Mouse (Mus musculus): ENCODE results near the gene Acvr1b. TPM values are rescaled to one million over a fixed set of nuclear protein-coding genes. Genes with fewer than 3 reads are reported as not detected.

Gene Acvr1b
- polyA plus RNA-seq, 1 experiment from 2014 or later: 22.1 TPM

DNA sequence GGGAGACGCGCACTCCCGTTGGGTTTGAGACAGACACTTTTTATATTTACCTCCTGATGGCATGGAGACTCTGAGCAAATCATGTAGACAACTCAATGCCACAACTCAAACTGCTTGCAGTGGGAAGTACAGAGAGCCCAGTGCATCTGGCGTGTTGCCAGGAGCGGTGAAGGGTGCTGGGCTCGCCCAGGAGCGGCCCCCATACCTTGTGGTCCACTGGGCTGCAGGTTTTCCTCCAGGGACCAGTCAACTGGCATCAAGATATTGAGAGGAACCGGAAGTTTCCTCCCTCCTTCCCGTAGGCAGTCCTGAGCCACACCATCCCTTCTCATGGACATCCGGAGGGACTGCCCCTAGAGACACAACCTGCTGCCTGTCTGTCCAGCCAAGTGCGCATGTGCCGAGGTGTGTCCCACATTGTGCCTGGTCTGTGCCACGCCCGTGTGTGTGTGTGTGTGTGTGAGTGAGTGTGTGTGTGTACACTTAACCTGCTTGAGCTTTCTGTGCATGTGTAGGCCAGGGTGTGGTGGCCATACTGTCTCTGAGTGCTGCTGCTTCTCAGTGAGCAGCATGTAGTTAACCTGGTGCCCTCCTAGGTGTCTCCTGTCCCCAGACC is 37.2 kb downstream of the Acvr1b start:
- no peak overlapping the region for H3K9ac ChIP-seq (ENCODE audit: low read depth, low read length)
- 95% methylated on average over 14 of the region's 14 CpGs for WGBS
- no peaks in the 10 kb centered on the region for H3K9me3 ChIP-seq (replicated peaks; ENCODE audit: control insufficient read depth, low read length, poor library complexity, severe bottlenecking)
- peaks cover 29% of the 10 kb centered on the region for H3K36me3 ChIP-seq (ENCODE audit: control insufficient read depth, insufficient read depth, low read length)
- no peak overlapping the region for H3K4me3 ChIP-seq (ENCODE audit: low read depth, low read length)
- H3K27ac ChIP-seq (ENCODE audit: low read length): no peak overlapping the region
- no peak for ATAC-seq
- H3K4me1 ChIP-seq (ENCODE audit: control insufficient read depth, insufficient read depth, low read length): no peaks in the 10 kb centered on the region
- H3K27me3 ChIP-seq (ENCODE audit: control insufficient read depth, insufficient read depth, low read depth, low read length): no peaks in the 10 kb centered on the region
- H3K4me2 ChIP-seq (ENCODE audit: low read length): no peak overlapping the region

DNA sequence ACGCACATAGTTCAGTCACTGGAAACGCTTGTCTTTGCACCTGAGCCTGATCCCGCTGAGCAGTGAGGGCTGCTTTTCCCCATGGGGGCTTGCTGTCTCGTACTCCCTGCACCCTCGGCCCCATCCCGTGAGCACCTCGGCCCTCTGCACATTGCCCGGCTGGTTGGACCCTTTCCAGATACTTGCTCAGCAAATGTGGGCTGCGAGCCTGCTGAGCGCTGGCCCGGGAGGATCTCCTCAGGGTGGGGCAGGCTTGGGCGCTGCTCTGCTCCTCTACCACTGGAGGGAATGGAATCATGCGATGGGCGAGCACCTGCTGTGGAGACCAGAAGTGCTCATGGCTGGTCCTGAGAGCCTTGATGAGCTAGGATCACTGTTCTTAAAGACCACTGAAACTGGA is 38.6 kb downstream of the Acvr1b start:
- Histone ChIP-seq H3K4me1 (ENCODE audit: control insufficient read depth, insufficient read depth, low read length) (no peaks in the 10 kb centered on the region), H3K4me2 (ENCODE audit: low read length) (no peak overlapping the region), H3K36me3 (ENCODE audit: control insufficient read depth, insufficient read depth, low read length) (peaks cover 23% of the 10 kb centered on the region; the same call in 1 of the 2 replicates), H3K27ac (ENCODE audit: low read length) (no peak overlapping the region), H3K4me3 (ENCODE audit: low read depth, low read length) (no peak overlapping the region), H3K27me3 (ENCODE audit: control insufficient read depth, insufficient read depth, low read depth, low read length) (no peaks in the 10 kb centered on the region), H3K9me3 (replicated peaks; ENCODE audit: control insufficient read depth, low read length, poor library complexity, severe bottlenecking) (no peaks in the 10 kb centered on the region), H3K9ac (ENCODE audit: low read depth, low read length) (no peak overlapping the region)
- ATAC-seq: no peak
- WGBS: 78% methylated on average over 14 of the region's 14 CpGs

DNA sequence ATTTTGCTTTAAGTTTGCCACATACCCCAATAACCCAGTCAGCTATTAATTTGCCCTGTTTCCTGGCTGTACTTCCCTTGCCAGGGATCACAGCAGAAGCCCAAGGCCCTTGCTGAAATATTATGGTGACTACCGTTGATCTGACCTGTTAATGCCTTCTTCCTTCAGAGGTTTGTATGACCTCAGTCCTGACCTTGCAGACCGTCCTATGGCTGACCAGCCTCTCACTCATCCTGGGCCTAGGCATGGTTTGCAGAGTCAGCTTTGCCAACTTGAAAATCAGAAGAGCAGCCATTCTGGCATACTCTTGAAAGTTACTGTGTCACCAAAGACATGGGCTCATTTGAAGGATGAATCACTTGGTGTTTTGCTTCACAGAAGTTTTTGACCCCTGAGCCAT is 41.3 kb downstream of the Acvr1b start:
- ATAC-seq: no peak
- Histone ChIP-seq H3K4me2 (ENCODE audit: low read length) (no peak overlapping the region), H3K27me3 (ENCODE audit: control insufficient read depth, insufficient read depth, low read depth, low read length) (no peaks in the 10 kb centered on the region), H3K4me1 (ENCODE audit: control insufficient read depth, insufficient read depth, low read length) (no peaks in the 10 kb centered on the region), H3K36me3 (ENCODE audit: control insufficient read depth, insufficient read depth, low read length) (peaks cover 16% of the 10 kb centered on the region; the same call in 1 of the 2 replicates), H3K27ac (ENCODE audit: low read length) (no peak overlapping the region), H3K9ac (ENCODE audit: low read depth, low read length) (no peak overlapping the region), H3K4me3 (ENCODE audit: low read depth, low read length) (no peak overlapping the region), H3K9me3 (replicated peaks; ENCODE audit: control insufficient read depth, low read length, poor library complexity, severe bottlenecking) (no peaks in the 10 kb centered on the region)
- 86% methylated on average over 2 of the region's 2 CpGs for WGBS

DNA sequence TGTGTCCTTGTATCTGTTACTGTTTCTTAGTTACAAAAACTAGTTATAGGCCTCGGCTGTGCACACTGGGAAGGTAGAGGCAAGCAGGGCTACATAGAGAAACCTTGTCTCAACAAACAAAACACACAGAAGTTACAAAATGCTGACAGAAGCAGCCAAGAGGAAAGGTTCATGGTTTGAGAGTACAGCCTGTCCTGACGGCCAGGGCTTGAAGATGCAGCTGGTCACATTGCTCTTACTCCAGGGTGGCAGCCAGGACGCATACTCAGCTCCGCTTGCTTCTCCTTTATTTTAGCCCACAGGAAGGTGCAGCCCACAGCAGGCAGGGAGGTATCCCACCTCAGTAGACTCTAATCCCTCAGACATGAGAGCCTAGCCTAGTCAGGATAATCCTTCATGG is 42.2 kb downstream of the Acvr1b start:
- H3K9me3 ChIP-seq (replicated peaks; ENCODE audit: control insufficient read depth, low read length, poor library complexity, severe bottlenecking): no peaks in the 10 kb centered on the region
- no peak overlapping the region for H3K9ac ChIP-seq (ENCODE audit: low read depth, low read length)
- H3K4me3 ChIP-seq (ENCODE audit: low read depth, low read length): no peak overlapping the region
- ATAC-seq: no peak
- H3K27me3 ChIP-seq (ENCODE audit: control insufficient read depth, insufficient read depth, low read depth, low read length): no peaks in the 10 kb centered on the region
- 78% methylated on average over 4 of the region's 4 CpGs for WGBS
- no peak overlapping the region for H3K4me2 ChIP-seq (ENCODE audit: low read length)
- peaks cover 12% of the 10 kb centered on the region; the same call in 1 of the 2 replicates for H3K36me3 ChIP-seq (ENCODE audit: control insufficient read depth, insufficient read depth, low read length)
- no peak overlapping the region for H3K27ac ChIP-seq (ENCODE audit: low read length)
- H3K4me1 ChIP-seq (ENCODE audit: control insufficient read depth, insufficient read depth, low read length): no peaks in the 10 kb centered on the region; the same call in 1 of the 2 replicates

DNA sequence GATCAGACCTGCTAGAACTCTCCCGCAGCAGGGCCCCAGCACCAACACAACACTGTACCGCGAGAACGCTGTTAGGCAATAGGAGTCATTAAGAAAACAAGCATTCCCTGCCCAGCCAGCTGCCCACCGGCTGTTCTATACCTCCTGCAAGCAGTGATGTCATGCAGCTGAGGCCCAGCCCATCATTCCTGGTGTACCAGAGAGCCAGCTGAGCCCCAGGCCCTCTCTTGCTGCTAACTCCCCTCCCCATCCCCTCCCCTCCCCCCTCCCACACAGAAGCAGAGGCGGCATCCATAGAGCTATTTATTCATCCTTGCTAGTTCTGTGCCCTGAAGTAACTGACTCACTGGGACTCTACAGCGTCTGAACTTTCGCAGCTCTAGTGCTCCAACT is 47.0 kb downstream of the Acvr1b start:
- no peak for ATAC-seq

DNA sequence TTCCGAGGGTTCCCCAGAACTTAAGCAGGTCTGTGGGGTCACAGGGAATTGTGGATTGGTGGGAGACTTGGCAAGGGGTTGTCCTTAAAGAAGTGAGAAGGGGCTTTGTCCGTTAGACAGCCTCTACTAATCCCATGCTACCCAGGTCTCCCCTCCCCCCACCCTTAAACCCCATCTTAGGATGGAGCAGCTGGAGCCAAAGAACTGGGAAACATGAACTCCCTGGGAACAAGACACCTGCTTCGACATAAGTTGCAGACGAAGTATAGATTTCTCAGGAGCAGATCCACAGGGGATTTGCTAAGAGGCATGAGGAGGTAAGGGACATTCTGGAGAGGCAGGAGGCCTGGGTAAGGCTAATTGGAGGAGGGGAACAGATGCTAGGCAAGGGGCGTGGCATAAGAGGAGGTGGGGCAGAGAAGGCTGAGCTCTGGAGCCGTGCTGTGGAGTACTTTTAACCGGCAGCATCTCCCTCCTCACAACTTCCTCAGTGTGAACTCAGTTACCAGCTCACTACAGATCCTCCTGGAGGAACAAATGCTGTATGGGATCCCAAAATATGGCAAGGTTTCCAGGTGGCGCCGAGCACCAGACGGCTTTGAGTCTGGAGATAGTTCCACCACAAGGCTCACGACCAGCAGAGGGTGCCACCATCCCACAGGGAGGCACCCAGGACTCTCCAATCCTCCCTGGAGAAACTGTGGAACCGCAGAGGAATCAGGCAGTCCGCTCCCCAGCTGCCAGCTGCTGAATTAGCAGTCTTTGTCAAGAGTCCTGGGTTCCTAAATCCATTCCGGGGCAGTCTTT is 47.6 kb downstream of the Acvr1b start:
- Histone ChIP-seq H3K4me3 (ENCODE audit: low read depth, low read length) (no peak overlapping the region), H3K4me2 (ENCODE audit: low read length) (0 out of 2 replicates have a peak overlapping the region, but pooled peaks have one; percentile 10), H3K9ac (ENCODE audit: low read depth, low read length) (no peak overlapping the region), H3K27ac (ENCODE audit: low read length) (no peak overlapping the region), H3K9me3 (replicated peaks; ENCODE audit: control insufficient read depth, low read length, poor library complexity, severe bottlenecking) (no peaks in the 10 kb centered on the region), H3K36me3 (ENCODE audit: control insufficient read depth, insufficient read depth, low read length) (no peaks in the 10 kb centered on the region), H3K4me1 (ENCODE audit: control insufficient read depth, insufficient read depth, low read length) (peaks cover 9% of the 10 kb centered on the region), H3K27me3 (ENCODE audit: control insufficient read depth, insufficient read depth, low read depth, low read length) (no peaks in the 10 kb centered on the region)
- WGBS: 3% methylated on average over 14 of the region's 14 CpGs
- ATAC-seq: no peak

More for the DNA sequence above, 47.0 kb downstream of the Acvr1b start:
- Histone ChIP-seq H3K27me3 (ENCODE audit: control insufficient read depth, insufficient read depth, low read depth, low read length) (no peaks in the 10 kb centered on the region), H3K27ac (ENCODE audit: low read length) (no peak overlapping the region), H3K4me2 (ENCODE audit: low read length) (no peak overlapping the region), H3K36me3 (ENCODE audit: control insufficient read depth, insufficient read depth, low read length) (no peaks in the 10 kb centered on the region), H3K4me3 (ENCODE audit: low read depth, low read length) (no peak overlapping the region), H3K9ac (ENCODE audit: low read depth, low read length) (no peak overlapping the region), H3K9me3 (replicated peaks; ENCODE audit: control insufficient read depth, low read length, poor library complexity, severe bottlenecking) (no peaks in the 10 kb centered on the region), H3K4me1 (ENCODE audit: control insufficient read depth, insufficient read depth, low read length) (peaks cover 9% of the 10 kb centered on the region)
- 3% methylated on average over 8 of the region's 8 CpGs for WGBS

DNA sequence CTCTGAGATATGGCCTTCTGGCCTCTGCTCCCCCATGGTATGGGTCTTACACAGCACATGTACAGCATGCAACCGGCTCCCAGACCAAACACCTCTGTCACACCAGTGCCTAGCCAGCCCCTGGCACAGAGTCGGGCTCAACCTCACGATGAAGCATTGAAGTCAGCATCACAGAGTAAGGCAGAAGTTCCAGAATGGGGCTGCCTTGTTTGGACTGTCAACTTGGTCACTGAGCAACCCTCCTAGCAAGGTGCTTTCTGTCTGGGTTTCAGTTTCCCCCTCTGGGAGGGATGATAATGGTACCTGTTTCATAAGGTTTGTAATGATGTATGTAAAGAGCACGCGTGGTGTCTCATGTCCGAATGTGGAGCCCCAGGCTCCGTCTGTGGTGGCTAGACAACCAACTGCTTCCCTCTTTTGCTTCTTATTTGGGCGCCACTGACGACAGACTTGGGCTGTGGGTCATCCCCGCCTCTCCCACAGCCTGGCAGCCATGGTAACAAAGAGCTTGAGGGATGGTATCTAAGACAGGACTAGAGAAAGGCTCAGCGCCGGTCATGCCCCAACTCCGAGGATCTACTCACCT is 49.1 kb downstream of the Acvr1b start:
- Histone ChIP-seq H3K4me1 (ENCODE audit: control insufficient read depth, insufficient read depth, low read length) (peaks cover 9% of the 10 kb centered on the region), H3K4me2 (ENCODE audit: low read length) (peak overlapping the region; percentile 85; the same call in 1 of the 2 replicates), H3K9me3 (replicated peaks; ENCODE audit: control insufficient read depth, low read length, poor library complexity, severe bottlenecking) (no peaks in the 10 kb centered on the region), H3K27ac (ENCODE audit: low read length) (no peak overlapping the region), H3K4me3 (ENCODE audit: low read depth, low read length) (no peak overlapping the region), H3K36me3 (ENCODE audit: control insufficient read depth, insufficient read depth, low read length) (no peaks in the 10 kb centered on the region), H3K27me3 (ENCODE audit: control insufficient read depth, insufficient read depth, low read depth, low read length) (no peaks in the 10 kb centered on the region), H3K9ac (ENCODE audit: low read depth, low read length) (no peak overlapping the region; the same call in 1 of the 2 replicates)
- ATAC-seq: 0 out of 2 replicates have a peak, but pooled peaks have one; percentile 30
- WGBS: 35% methylated on average over 13 of the region's 13 CpGs

DNA sequence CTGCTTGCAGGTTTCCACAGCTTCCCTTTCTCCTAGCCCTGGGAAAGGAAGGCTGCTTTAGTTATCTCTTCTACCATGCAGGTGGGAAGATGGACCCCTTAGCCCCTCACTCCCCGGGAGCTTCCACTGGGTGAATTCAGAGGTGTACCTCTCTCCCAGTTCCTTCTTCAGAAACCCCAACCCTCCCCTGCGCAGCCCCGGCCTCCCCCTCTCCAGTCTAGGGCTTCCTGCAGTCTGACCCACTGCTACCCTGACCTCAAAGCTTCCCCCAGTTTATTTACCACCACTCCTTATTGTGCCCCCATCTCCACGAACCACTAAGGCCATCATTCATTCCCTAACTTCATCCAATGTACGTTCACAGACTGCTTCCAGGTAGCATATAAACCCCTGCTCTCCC is 49.7 kb downstream of the Acvr1b start:
- Histone ChIP-seq H3K36me3 (ENCODE audit: control insufficient read depth, insufficient read depth, low read length) (no peaks in the 10 kb centered on the region), H3K9me3 (replicated peaks; ENCODE audit: control insufficient read depth, low read length, poor library complexity, severe bottlenecking) (no peaks in the 10 kb centered on the region), H3K4me3 (ENCODE audit: low read depth, low read length) (peak overlapping the region; percentile 61), H3K27me3 (ENCODE audit: control insufficient read depth, insufficient read depth, low read depth, low read length) (no peaks in the 10 kb centered on the region), H3K4me2 (ENCODE audit: low read length) (peak overlapping the region; percentile 85), H3K27ac (ENCODE audit: low read length) (no peak overlapping the region), H3K9ac (ENCODE audit: low read depth, low read length) (peak overlapping the region; percentile 77), H3K4me1 (ENCODE audit: control insufficient read depth, insufficient read depth, low read length) (peaks cover 9% of the 10 kb centered on the region)
- peak; percentile 22 for ATAC-seq
- WGBS: 10% methylated on average over 5 of the region's 5 CpGs

Data from midbrain, embryonic 16.5 days (tissue).